Mouse (Mus musculus): ENCODE results near the gene Myh7b. TPM values are rescaled to one million over a fixed set of nuclear protein-coding genes. Genes with fewer than 3 reads are reported as not detected.

The Myh7b gene
- total and polyA plus RNA-seq, 3 experiments, result 2.2 to 5.9 TPM; not detected in 1

- no peak overlapping the region for H3K9ac ChIP-seq (ENCODE audit: control insufficient read depth, low read depth, low read length, poor library complexity, severe bottlenecking)
- no peaks in the 10 kb centered on the region for H3K9me3 ChIP-seq (replicated peaks; ENCODE audit: insufficient read depth, low read length)
- peaks cover 0 to 16% of the 10 kb centered on the region in 2 experiments; a peak in 2 of 4 replicates for H3K4me1 ChIP-seq (ENCODE audit: control insufficient read depth in 1 of 2, insufficient read depth in 2 of 2, low read length in 2 of 2)
- H3K27me3 ChIP-seq (ENCODE audit: control insufficient read depth in 1 of 2, insufficient read depth in 2 of 2, low read length in 2 of 2), result no peaks in the 10 kb centered on the region
- H3K79me2 ChIP-seq (ENCODE audit: control insufficient read depth, insufficient read depth, low read length, poor library complexity), result no peaks in the 10 kb centered on the region
- no peak for TF ChIP-seq ELF1 (IDR thresholded peaks at IDR 0.05; ENCODE audit: low read depth, low read length)
- TF ChIP-seq CTCF (IDR thresholded peaks at IDR 0.05 in 2 of 3, conservative IDR thresholded peaks at IDR 0.05 in 1 of 3; ENCODE audit: control insufficient read depth in 1 of 3, insufficient read depth in 1 of 3, low read depth in 2 of 3, low read length in 3 of 3, poor library complexity in 1 of 3, severe bottlenecking in 1 of 3), result peak; percentile 93 to 98 (median 95)
- no peak for TF ChIP-seq MAZ (IDR thresholded peaks at IDR 0.05; ENCODE audit: low read depth, low read length)
- no peak for TF ChIP-seq ZKSCAN1 (IDR thresholded peaks at IDR 0.05; ENCODE audit: low read depth, low read length)
- peak; percentile 13; the same call in 1 of the 2 replicates for TF ChIP-seq SIN3A (IDR thresholded peaks at IDR 0.05; ENCODE audit: low read length)
- peak; percentile 93 for TF ChIP-seq RAD21 (IDR thresholded peaks at IDR 0.05; ENCODE audit: low read depth, low read length)
- TF ChIP-seq POLR2A (IDR thresholded peaks at IDR 0.05; ENCODE audit: control insufficient read depth in 1 of 2, insufficient read depth in 1 of 2, low read depth in 1 of 2, low read length in 2 of 2, poor library complexity in 1 of 2), result no peak
- TF ChIP-seq SMC3 (IDR thresholded peaks at IDR 0.05; ENCODE audit: low read depth, low read length), result peak; percentile 97
- peak; percentile 95 for TF ChIP-seq ZC3H11A (IDR thresholded peaks at IDR 0.05; ENCODE audit: low read depth, low read length)
- no peak for TF ChIP-seq POLR2AphosphoS2 (IDR thresholded peaks at IDR 0.05; ENCODE audit: low read length)
- no peak for TF ChIP-seq MAFK (IDR thresholded peaks at IDR 0.05; ENCODE audit: borderline replicate concordance, low read depth, low read length)
- H3K4me3 ChIP-seq (ENCODE audit: control insufficient read depth in 1 of 2, insufficient read depth in 1 of 2, low read depth in 2 of 2, low read length in 2 of 2), result no peak overlapping the region
- peak; percentile 82 for DNase-seq (ENCODE audit: low read depth, low spot score)
- H3K27ac ChIP-seq (ENCODE audit: control insufficient read depth, low read depth, low read length), result no peak overlapping the region
- peaks cover 0 to 6% of the 10 kb centered on the region in 2 experiments; a peak in 2 of 4 replicates for H3K36me3 ChIP-seq (ENCODE audit: control insufficient read depth in 1 of 2, insufficient read depth in 2 of 2, low read length in 2 of 2)
Observed at GRCm38 (mm10) chr2:155619817-155620216, 8.8 kb downstream of the Myh7b start.

DNA sequence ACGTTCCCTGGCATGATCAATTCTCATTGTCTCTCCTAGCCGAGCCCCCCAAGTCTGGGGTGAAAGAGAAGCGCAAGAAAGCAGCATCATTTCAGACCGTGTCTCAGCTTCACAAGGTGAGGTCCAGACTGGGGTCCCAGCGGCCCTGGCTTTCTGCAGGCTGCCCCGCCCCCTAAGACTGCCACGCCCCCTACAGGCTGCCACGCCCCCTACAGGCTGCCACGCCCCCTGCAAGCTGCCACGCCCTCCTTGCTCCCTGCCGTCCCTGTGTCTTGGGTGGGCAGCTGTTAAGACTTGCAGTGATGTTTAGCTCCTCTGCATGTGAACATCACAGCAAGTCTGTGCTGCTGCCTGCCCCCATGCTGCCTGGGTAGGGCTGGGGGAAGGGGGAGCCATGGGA lies 11.6 kb downstream of the Myh7b start:
- Histone ChIP-seq H3K27me3 (ENCODE audit: control insufficient read depth in 1 of 2, insufficient read depth in 2 of 2, low read length in 2 of 2) (no peaks in the 10 kb centered on the region), H3K9me3 (replicated peaks; ENCODE audit: insufficient read depth, low read length) (no peaks in the 10 kb centered on the region), H3K36me3 (ENCODE audit: control insufficient read depth in 1 of 2, insufficient read depth in 2 of 2, low read length in 2 of 2) (peaks cover 0 to 6% of the 10 kb centered on the region in 2 experiments; a peak in 2 of 4 replicates), H3K4me1 (ENCODE audit: control insufficient read depth in 1 of 2, insufficient read depth in 2 of 2, low read length in 2 of 2) (peaks cover 0 to 12% of the 10 kb centered on the region in 2 experiments; a peak in 2 of 4 replicates), H3K27ac (ENCODE audit: control insufficient read depth, low read depth, low read length) (no peak overlapping the region), H3K79me2 (ENCODE audit: control insufficient read depth, insufficient read depth, low read length, poor library complexity) (no peaks in the 10 kb centered on the region), H3K9ac (ENCODE audit: control insufficient read depth, low read depth, low read length, poor library complexity, severe bottlenecking) (no peak overlapping the region), H3K4me3 (ENCODE audit: control insufficient read depth in 1 of 2, insufficient read depth in 1 of 2, low read depth in 2 of 2, low read length in 2 of 2) (no peak overlapping the region)
- no peak for TF ChIP-seq TCF12 (IDR thresholded peaks at IDR 0.05; ENCODE audit: low read depth, low read length)
- 0 out of 6 replicates have a peak, but pooled peaks of 1 of the 3 experiments have one; percentile 10 for TF ChIP-seq CTCF (IDR thresholded peaks at IDR 0.05 in 2 of 3, conservative IDR thresholded peaks at IDR 0.05 in 1 of 3; ENCODE audit: control insufficient read depth in 1 of 3, insufficient read depth in 1 of 3, low read depth in 2 of 3, low read length in 3 of 3, poor library complexity in 1 of 3, severe bottlenecking in 1 of 3)
- DNase-seq (ENCODE audit: low read depth, low spot score), result no peak

- Histone ChIP-seq H3K27ac (ENCODE audit: control insufficient read depth, low read depth, low read length) (no peak overlapping the region), H3K36me3 (ENCODE audit: control insufficient read depth in 1 of 2, insufficient read depth in 2 of 2, low read length in 2 of 2) (peaks cover 0 to 6% of the 10 kb centered on the region in 2 experiments; a peak in 2 of 4 replicates), H3K9me3 (replicated peaks; ENCODE audit: insufficient read depth, low read length) (no peaks in the 10 kb centered on the region), H3K4me3 (ENCODE audit: control insufficient read depth in 1 of 2, insufficient read depth in 1 of 2, low read depth in 2 of 2, low read length in 2 of 2) (no peak overlapping the region), H3K4me1 (ENCODE audit: control insufficient read depth in 1 of 2, insufficient read depth in 2 of 2, low read length in 2 of 2) (peaks cover 0 to 12% of the 10 kb centered on the region in 2 experiments; a peak in 2 of 4 replicates), H3K9ac (ENCODE audit: control insufficient read depth, low read depth, low read length, poor library complexity, severe bottlenecking) (no peak overlapping the region), H3K27me3 (ENCODE audit: control insufficient read depth in 1 of 2, insufficient read depth in 2 of 2, low read length in 2 of 2) (no peaks in the 10 kb centered on the region), H3K79me2 (ENCODE audit: control insufficient read depth, insufficient read depth, low read length, poor library complexity) (no peaks in the 10 kb centered on the region)
- no peak for DNase-seq (ENCODE audit: low read depth, low spot score)
- TF ChIP-seq POLR2AphosphoS2 (IDR thresholded peaks at IDR 0.05; ENCODE audit: low read length) (no peak), ZMIZ1 (IDR thresholded peaks at IDR 0.05; ENCODE audit: low read depth, low read length) (no peak), GATA1 (IDR thresholded peaks at IDR 0.05; ENCODE audit: low read depth, low read length) (peak; percentile 41), TAL1 (IDR thresholded peaks at IDR 0.05; ENCODE audit: low read length) (no peak), BHLHE40 (IDR thresholded peaks at IDR 0.05; ENCODE audit: borderline replicate concordance, low read depth, low read length) (peak; percentile 52; the same call in 1 of the 2 replicates), USF2 (IDR thresholded peaks at IDR 0.05; ENCODE audit: borderline replicate concordance in 1 of 2, insufficient read depth in 1 of 2, low read depth in 1 of 2, low read length in 2 of 2) (no peak)
Observed at GRCm38 (mm10) chr2:155623996-155624395, 13.0 kb downstream of the Myh7b start.
